Mouse (Mus musculus): ENCODE results near the gene Mat1a. TPM values are rescaled to one million over a fixed set of nuclear protein-coding genes. Genes with fewer than 3 reads are reported as not detected.

The Mat1a gene
- polyA plus RNA-seq, 1 experiment, result not detected

- no peaks in the 10 kb centered on the region for H3K9me3 ChIP-seq
- H3K4me3 ChIP-seq (replicated peaks), result no peak overlapping the region
- H3K4me1 ChIP-seq, result no peaks in the 10 kb centered on the region
- TF ChIP-seq FLI1 (IDR thresholded peaks at IDR 0.05; ENCODE audit: low read length), result no peak
- TF ChIP-seq GATA1 (IDR thresholded peaks at IDR 0.05; ENCODE audit: borderline replicate concordance, low read length), result no peak
- no peaks in the 10 kb centered on the region for H3K27me3 ChIP-seq (replicated peaks)
- no peaks in the 10 kb centered on the region for H3K36me3 ChIP-seq (replicated peaks; ENCODE audit: low read length)
Measured at GRCm38 (mm10) chr14:41094114-41094513, 10.7 kb upstream of the Mat1a start.

- no peaks in the 10 kb centered on the region for H3K4me1 ChIP-seq
- no peak overlapping the region for H3K4me3 ChIP-seq (replicated peaks)
- no peaks in the 10 kb centered on the region for H3K36me3 ChIP-seq (replicated peaks; ENCODE audit: low read length)
- TF ChIP-seq GATA1 (IDR thresholded peaks at IDR 0.05; ENCODE audit: borderline replicate concordance, low read length), result no peak
- no peak for TF ChIP-seq FLI1 (IDR thresholded peaks at IDR 0.05; ENCODE audit: low read length)
- H3K9me3 ChIP-seq, result no peaks in the 10 kb centered on the region
- no peaks in the 10 kb centered on the region for H3K27me3 ChIP-seq (replicated peaks)
Measured at GRCm38 (mm10) chr14:41096296-41096860, 8.5 kb upstream of the Mat1a start.

DNA sequence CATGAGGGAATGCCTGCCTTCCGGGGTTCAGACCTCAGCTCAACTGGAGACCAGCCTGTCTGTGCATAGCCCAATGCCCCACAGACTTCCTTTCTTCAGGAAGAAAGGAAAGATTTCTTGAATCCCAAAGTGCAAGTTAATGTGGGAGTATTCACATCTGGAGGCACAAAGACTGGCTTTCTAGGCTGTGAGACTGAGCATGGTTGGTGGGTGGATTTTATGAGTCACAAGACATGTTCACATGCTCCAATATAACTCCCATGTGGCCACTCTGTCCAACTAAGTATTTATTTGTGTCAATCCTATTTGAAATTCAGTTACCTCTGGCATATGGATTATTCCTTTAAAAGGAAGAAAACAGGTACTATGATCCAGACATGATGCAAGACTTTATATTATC, 6.1 kb upstream of the Mat1a start:
- Histone ChIP-seq H3K27me3 (replicated peaks) (no peaks in the 10 kb centered on the region), H3K4me1 (no peaks in the 10 kb centered on the region), H3K4me3 (replicated peaks) (no peak overlapping the region), H3K36me3 (replicated peaks; ENCODE audit: low read length) (no peaks in the 10 kb centered on the region), H3K9me3 (no peaks in the 10 kb centered on the region)
- TF ChIP-seq GATA1 (IDR thresholded peaks at IDR 0.05; ENCODE audit: borderline replicate concordance, low read length), result no peak
- no peak for TF ChIP-seq FLI1 (IDR thresholded peaks at IDR 0.05; ENCODE audit: low read length)

- Histone ChIP-seq H3K4me3 (replicated peaks) (no peak overlapping the region), H3K4me1 (no peaks in the 10 kb centered on the region), H3K36me3 (replicated peaks; ENCODE audit: low read length) (no peaks in the 10 kb centered on the region), H3K9me3 (no peaks in the 10 kb centered on the region), H3K27me3 (replicated peaks) (no peaks in the 10 kb centered on the region)
- TF ChIP-seq GATA1 (IDR thresholded peaks at IDR 0.05; ENCODE audit: borderline replicate concordance, low read length), result no peak
- no peak for TF ChIP-seq FLI1 (IDR thresholded peaks at IDR 0.05; ENCODE audit: low read length)
Measured at GRCm38 (mm10) chr14:41100712-41101111, 4.1 kb upstream of the Mat1a start.

DNA sequence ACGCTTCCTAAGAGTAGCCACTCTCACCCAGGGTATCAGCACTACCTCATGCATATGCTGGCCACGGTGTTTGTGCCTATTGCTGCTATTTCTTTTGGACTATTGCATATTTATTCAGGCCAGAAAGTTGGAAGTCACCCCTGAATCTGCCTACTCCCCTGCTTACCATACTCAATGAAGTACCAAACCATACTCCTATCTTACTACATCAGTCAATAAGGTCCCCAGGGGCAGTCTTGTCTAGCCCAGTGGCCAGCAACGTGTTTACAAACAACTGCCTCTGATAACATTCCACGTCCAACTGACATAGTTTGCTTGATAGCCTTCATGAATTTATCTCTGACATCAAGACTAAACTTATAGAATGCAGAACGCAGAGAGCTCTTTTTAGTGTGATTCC, 3.6 kb upstream of the Mat1a start:
- no peaks in the 10 kb centered on the region for H3K27me3 ChIP-seq (replicated peaks)
- no peak for TF ChIP-seq GATA1 (IDR thresholded peaks at IDR 0.05; ENCODE audit: borderline replicate concordance, low read length)
- no peak for TF ChIP-seq FLI1 (IDR thresholded peaks at IDR 0.05; ENCODE audit: low read length)
- no peaks in the 10 kb centered on the region for H3K36me3 ChIP-seq (replicated peaks; ENCODE audit: low read length)
- no peaks in the 10 kb centered on the region for H3K4me1 ChIP-seq
- no peaks in the 10 kb centered on the region for H3K9me3 ChIP-seq
- no peak overlapping the region for H3K4me3 ChIP-seq (replicated peaks)

DNA sequence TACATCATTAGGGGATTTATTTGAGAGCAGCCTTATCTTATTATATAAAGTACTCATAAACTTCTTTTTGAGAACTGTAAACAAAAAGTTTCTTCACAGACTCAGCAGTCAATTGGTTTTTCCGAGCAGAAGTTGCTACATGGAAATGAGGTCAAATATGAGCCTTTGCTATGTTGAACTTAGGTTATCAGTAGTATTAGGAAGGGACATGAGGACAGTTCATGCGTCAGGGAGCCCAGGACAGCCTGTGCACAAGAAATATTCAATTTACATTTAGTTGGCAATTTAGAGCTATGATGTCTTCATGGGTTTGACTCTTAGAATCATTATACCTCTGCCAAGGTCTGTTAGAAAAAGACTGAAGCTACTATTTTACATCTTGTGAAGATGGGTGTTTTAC, 2.6 kb upstream of the Mat1a start:
- H3K36me3 ChIP-seq (replicated peaks; ENCODE audit: low read length), result no peaks in the 10 kb centered on the region
- no peaks in the 10 kb centered on the region for H3K4me1 ChIP-seq
- no peak for TF ChIP-seq GATA1 (IDR thresholded peaks at IDR 0.05; ENCODE audit: borderline replicate concordance, low read length)
- no peaks in the 10 kb centered on the region for H3K27me3 ChIP-seq (replicated peaks)
- no peaks in the 10 kb centered on the region for H3K9me3 ChIP-seq
- no peak overlapping the region for H3K4me3 ChIP-seq (replicated peaks)

GRCm38 (mm10) chr14:41111031-41111668, 6.3 kb downstream of the Mat1a start:
- H3K4me3 ChIP-seq (replicated peaks), result no peak overlapping the region
- no peak for TF ChIP-seq FLI1 (IDR thresholded peaks at IDR 0.05; ENCODE audit: low read length)
- H3K36me3 ChIP-seq (replicated peaks; ENCODE audit: low read length), result no peaks in the 10 kb centered on the region
- H3K27me3 ChIP-seq (replicated peaks), result no peaks in the 10 kb centered on the region
- no peaks in the 10 kb centered on the region for H3K9me3 ChIP-seq
- H3K4me1 ChIP-seq, result no peaks in the 10 kb centered on the region

- Histone ChIP-seq H3K9me3 (no peaks in the 10 kb centered on the region), H3K4me3 (replicated peaks) (no peak overlapping the region), H3K4me1 (no peaks in the 10 kb centered on the region), H3K27me3 (replicated peaks) (no peaks in the 10 kb centered on the region), H3K36me3 (replicated peaks; ENCODE audit: low read length) (no peaks in the 10 kb centered on the region)
- TF ChIP-seq FLI1 (IDR thresholded peaks at IDR 0.05; ENCODE audit: low read length) (no peak), GATA1 (IDR thresholded peaks at IDR 0.05; ENCODE audit: borderline replicate concordance, low read length) (no peak)
Measured at GRCm38 (mm10) chr14:41112944-41113343, 8.1 kb downstream of the Mat1a start.

GRCm38 (mm10) chr14:41116271-41116670, 11.4 kb downstream of the Mat1a start:
- Histone ChIP-seq H3K36me3 (replicated peaks; ENCODE audit: low read length) (no peaks in the 10 kb centered on the region), H3K9me3 (no peaks in the 10 kb centered on the region), H3K4me3 (replicated peaks) (no peak overlapping the region), H3K27me3 (replicated peaks) (no peaks in the 10 kb centered on the region), H3K4me1 (no peaks in the 10 kb centered on the region)
- no peak for TF ChIP-seq GATA1 (IDR thresholded peaks at IDR 0.05; ENCODE audit: borderline replicate concordance, low read length)
- TF ChIP-seq FLI1 (IDR thresholded peaks at IDR 0.05; ENCODE audit: low read length), result no peak

DNA sequence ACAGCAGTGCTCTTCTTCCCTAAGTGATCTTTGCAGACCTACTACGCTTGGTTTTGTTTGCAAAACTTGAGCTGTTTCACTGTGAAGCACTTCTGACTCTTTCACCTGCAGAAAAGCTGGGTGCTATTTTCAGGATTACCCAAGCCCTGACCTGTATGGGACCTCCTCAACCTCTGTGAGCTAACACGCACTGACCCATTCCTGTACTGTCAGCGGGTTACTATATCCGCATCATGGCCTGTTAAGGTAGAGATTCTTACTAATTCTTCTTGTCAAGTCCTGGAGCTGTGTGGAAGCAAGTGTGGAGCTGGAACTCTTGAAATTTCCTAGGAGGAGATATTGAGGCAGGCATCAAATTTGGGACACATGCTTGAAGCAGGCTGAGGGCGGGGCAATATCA, 19.8 kb downstream of the Mat1a start:
- TF ChIP-seq GATA1 (IDR thresholded peaks at IDR 0.05; ENCODE audit: borderline replicate concordance, low read length) (no peak), FLI1 (IDR thresholded peaks at IDR 0.05; ENCODE audit: low read length) (no peak)
- no peak overlapping the region for H3K4me3 ChIP-seq (replicated peaks)
- no peaks in the 10 kb centered on the region for H3K27me3 ChIP-seq (replicated peaks)
- no peaks in the 10 kb centered on the region for H3K9me3 ChIP-seq
- H3K4me1 ChIP-seq, result no peaks in the 10 kb centered on the region
- H3K36me3 ChIP-seq (replicated peaks; ENCODE audit: low read length), result no peaks in the 10 kb centered on the region

- Histone ChIP-seq H3K4me1 (no peaks in the 10 kb centered on the region), H3K9me3 (no peaks in the 10 kb centered on the region), H3K27me3 (replicated peaks) (no peaks in the 10 kb centered on the region), H3K36me3 (replicated peaks; ENCODE audit: low read length) (no peaks in the 10 kb centered on the region), H3K4me3 (replicated peaks) (no peak overlapping the region)
- TF ChIP-seq GATA1 (IDR thresholded peaks at IDR 0.05; ENCODE audit: borderline replicate concordance, low read length) (no peak), FLI1 (IDR thresholded peaks at IDR 0.05; ENCODE audit: low read length) (no peak)
Measured at GRCm38 (mm10) chr14:41127997-41128396, 23.2 kb downstream of the Mat1a start.

All from megakaryocyte, embryonic 14.5 days (primary cell).